Mouse (Mus musculus): ENCODE measurements at regions not wholly inside any gene's neighbourhood (a gene's known extent, or its start where the extent isn't known, plus 50 kb on each side); places are given as distances from the start of the nearest gene placed in this dataset.
"Not testable (repeated sequence)": the region's sequence is repeated elsewhere in the genome, so short reads cannot be mapped to it uniquely, and the experiment has no call there.

- DNase-seq (ENCODE audit: low spot score in 2 of 2): no peak
Observed at GRCm38 (mm10) chr8:37048912-37049692, 55.7 kb downstream of the AI429214 start.

- DNase-seq (ENCODE audit: low spot score in 2 of 2): no peak
Observed at GRCm38 (mm10) chr8:37049969-37050683, 56.7 kb downstream of the AI429214 start.

GRCm38 (mm10) chr8:37050684-37051028, 57.3 kb downstream of the AI429214 start:
- no peak for DNase-seq (ENCODE audit: low spot score in 2 of 2)

- no peak for DNase-seq (ENCODE audit: low spot score in 2 of 2)
Observed at GRCm38 (mm10) chr8:37056376-37056775, 63.0 kb downstream of the AI429214 start.

- no peak for DNase-seq (ENCODE audit: low spot score in 2 of 2)
Observed at GRCm38 (mm10) chr8:37058390-37058789, 65.0 kb downstream of the AI429214 start.

- peak; percentile 54 to 57 for DNase-seq (ENCODE audit: low spot score in 2 of 2)
Observed at GRCm38 (mm10) chr8:37062012-37062944, 68.9 kb downstream of the AI429214 start.

GRCm38 (mm10) chr8:37063764-37064331, 70.4 kb downstream of the AI429214 start:
- peak; percentile 53 to 62 for DNase-seq (ENCODE audit: low spot score in 2 of 2)

GRCm38 (mm10) chr8:37072905-37073304, 79.5 kb downstream of the AI429214 start:
- no peak for DNase-seq (ENCODE audit: low spot score in 2 of 2)

- DNase-seq (ENCODE audit: low spot score in 2 of 2): no peak
Observed at GRCm38 (mm10) chr8:37099727-37100126, 106.3 kb downstream of the AI429214 start.

- DNase-seq (ENCODE audit: low spot score in 2 of 2): not testable (repeated sequence)
Observed at GRCm38 (mm10) chr8:37112386-37112785, 119.0 kb downstream of the AI429214 start.

GRCm38 (mm10) chr8:37125834-37126233, 132.4 kb downstream of the AI429214 start:
- no peak for DNase-seq (ENCODE audit: low spot score in 2 of 2)

GRCm38 (mm10) chr8:37129670-37130069, 136.3 kb downstream of the AI429214 start:
- DNase-seq (ENCODE audit: low spot score in 2 of 2): no peak

GRCm38 (mm10) chr8:37131988-37132387, 138.6 kb downstream of the AI429214 start:
- DNase-seq (ENCODE audit: low spot score in 2 of 2): peak in 1 of 2 experiments; percentile 1

- DNase-seq (ENCODE audit: low spot score in 2 of 2): no peak
Observed at GRCm38 (mm10) chr8:37134192-37134964, 141.0 kb downstream of the AI429214 start.

GRCm38 (mm10) chr8:37150286-37150685, 156.9 kb downstream of the AI429214 start:
- no peak for DNase-seq (ENCODE audit: low spot score in 2 of 2)

- no peak for DNase-seq (ENCODE audit: low spot score in 2 of 2)
Observed at GRCm38 (mm10) chr8:37154361-37154760, 161.0 kb downstream of the AI429214 start.

GRCm38 (mm10) chr8:37154946-37155345, 161.5 kb downstream of the AI429214 start:
- no peak for DNase-seq (ENCODE audit: low spot score in 2 of 2)

GRCm38 (mm10) chr8:37159481-37159880, 166.1 kb downstream of the AI429214 start:
- peak; percentile 16 to 44 for DNase-seq (ENCODE audit: low spot score in 2 of 2)

- no peak for DNase-seq (ENCODE audit: low spot score in 2 of 2)
Observed at GRCm38 (mm10) chr8:37196859-37197258, 203.5 kb downstream of the AI429214 start.

GRCm38 (mm10) chr8:37215894-37216293, 222.5 kb downstream of the AI429214 start:
- no peak for DNase-seq (ENCODE audit: low spot score in 2 of 2)

- no peak for DNase-seq (ENCODE audit: low spot score in 2 of 2)
Observed at GRCm38 (mm10) chr8:37227091-37227490, 233.7 kb downstream of the AI429214 start.

Data from urinary bladder, adult 18-20 months (tissue).